Mouse (Mus musculus) heart, embryonic 16.5 days (tissue): ENCODE results near the gene Trappc10. TPM values are rescaled to one million over a fixed set of nuclear protein-coding genes. Genes with fewer than 3 reads are reported as not detected.

Experiments used
- ATAC-seq: fragments of 200-750 bp; cut with Nextera tagmentation; replicated peaks from 2 replicates; pipeline ENCODE4 v1.8.0; 2017; ENCODE audit warnings: moderate number of reproducible peaks; ENCODE audit not compliant: insufficient read depth, low FRiP score; ENCODE audit errors: extremely low read depth
- H3K27ac ChIP-seq: fragments of 300-500 bp; sonication (generic); 2 replicates; pipeline ENCODE4 v1.5.1; 2014; ENCODE audit warnings: mild to moderate bottlenecking, low read length, control low read depth, moderate library complexity
- H3K27me3 ChIP-seq: fragments of 300-500 bp; sonication (generic); 2 replicates; pipeline ENCODE4 v1.6.1; 2014; ENCODE audit warnings: low read length, mixed read lengths; ENCODE audit not compliant: control insufficient read depth, insufficient read depth
- H3K36me3 ChIP-seq: fragments of 300-500 bp; sonication (generic); 2 replicates; pipeline ENCODE4 v1.6.1; 2014; ENCODE audit not compliant: control insufficient read depth, insufficient read depth
- H3K4me1 ChIP-seq: fragments of 300-500 bp; sonication (generic); 2 replicates; pipeline ENCODE4 v1.6.1; 2014; ENCODE audit warnings: low read length, mixed read lengths; ENCODE audit not compliant: control insufficient read depth, insufficient read depth
- H3K4me2 ChIP-seq: fragments of 300-500 bp; sonication (generic); 2 replicates; pipeline ENCODE4 v1.6.1; 2014; ENCODE audit warnings: low read depth, mild to moderate bottlenecking, control low read depth, low read length
- H3K4me3 ChIP-seq: fragments of 300-500 bp; sonication (generic); 2 replicates; pipeline ENCODE4 v1.5.1; 2014; ENCODE audit warnings: mild to moderate bottlenecking, control low read depth, low read length
- H3K9ac ChIP-seq: fragments of 300-500 bp; sonication (generic); 2 replicates; pipeline ENCODE4 v1.6.1; 2014; ENCODE audit warnings: low read length, control low read depth
- H3K9me3 ChIP-seq: fragments of 300-500 bp; sonication (generic); replicated peaks from 2 replicates; pipeline ENCODE4 v1.6.1; 2016; ENCODE audit warnings: low read length; ENCODE audit not compliant: control insufficient read depth
- WGBS: fragments of 180-500 bp; shearing (Covaris S2); extraction: QIAGEN DNeasy Blood & Tissue Kit; methylation state at CpG from one replicate; pipeline ENCODE4 v1.1.7; 2014; 5-methylcytosine and 5-hydroxymethylcytosine counted together
- polyA plus RNA-seq: library from polyadenylated mRNA; unstranded; fragments of >200 nt; fragmentation: Nextera tagmentation; extraction: Ambion mirVana; gene quantifications from 2 replicates; pipeline ENCODE4 v1.2.1, GENCODE M21; 2015

The Trappc10 gene
- polyA plus RNA-seq, 1 experiment from 2014 or later, result 7.0 TPM

DNA sequence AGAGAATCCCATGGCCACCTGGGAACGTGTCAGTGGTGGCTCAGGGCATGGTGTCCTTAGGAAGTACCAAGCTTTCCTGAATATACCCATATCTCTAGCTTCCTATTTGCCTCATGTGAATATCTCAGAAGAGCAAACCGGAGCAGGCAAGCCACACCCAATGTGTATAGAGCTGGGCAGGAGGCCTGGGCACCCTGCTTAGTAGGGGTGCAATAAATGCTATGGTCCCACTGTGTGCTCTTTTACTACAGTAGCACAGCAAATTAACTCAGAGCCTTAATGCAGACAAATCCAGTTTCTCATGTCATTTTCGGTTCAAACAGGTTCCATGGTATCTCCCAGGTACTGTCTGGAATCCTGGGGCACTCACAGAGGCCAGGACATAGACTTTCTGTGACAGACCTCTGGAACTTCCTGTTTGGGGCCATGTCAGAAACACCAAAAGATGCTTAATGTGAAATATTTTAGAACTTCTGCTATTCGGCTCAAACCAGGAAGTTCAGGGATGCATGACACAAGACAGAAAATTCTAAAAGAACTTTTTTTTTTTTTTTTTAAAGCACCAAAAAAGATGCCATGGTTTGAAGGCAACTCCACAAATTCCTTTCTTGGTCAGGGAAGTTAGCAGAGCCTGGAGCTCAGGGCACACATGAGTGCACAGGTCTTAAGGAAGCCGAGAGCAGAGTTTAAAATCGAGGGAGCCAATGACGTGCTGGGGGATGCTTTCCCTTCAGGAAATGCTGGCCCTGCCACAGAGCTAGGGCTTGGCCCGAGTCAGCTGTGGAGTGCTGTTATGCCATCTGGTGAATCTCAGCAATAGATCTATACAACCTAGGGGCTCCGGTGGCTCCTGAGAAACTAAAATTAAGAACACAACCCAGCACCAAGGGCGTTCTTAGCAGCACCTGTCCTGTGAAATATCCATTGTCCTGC lies 95.3 kb downstream of the Trappc10 start:
- Histone ChIP-seq H3K4me2 (no peak overlapping the region), H3K9me3 (no peaks in the 10 kb centered on the region), H3K4me1 (no peaks in the 10 kb centered on the region), H3K4me3 (no peak overlapping the region), H3K36me3 (no peaks in the 10 kb centered on the region), H3K27me3 (no peaks in the 10 kb centered on the region), H3K27ac (no peak overlapping the region), H3K9ac (no peak overlapping the region)
- no peak for ATAC-seq
- 57% methylated on average over 10 of the region's 10 CpGs for WGBS

DNA sequence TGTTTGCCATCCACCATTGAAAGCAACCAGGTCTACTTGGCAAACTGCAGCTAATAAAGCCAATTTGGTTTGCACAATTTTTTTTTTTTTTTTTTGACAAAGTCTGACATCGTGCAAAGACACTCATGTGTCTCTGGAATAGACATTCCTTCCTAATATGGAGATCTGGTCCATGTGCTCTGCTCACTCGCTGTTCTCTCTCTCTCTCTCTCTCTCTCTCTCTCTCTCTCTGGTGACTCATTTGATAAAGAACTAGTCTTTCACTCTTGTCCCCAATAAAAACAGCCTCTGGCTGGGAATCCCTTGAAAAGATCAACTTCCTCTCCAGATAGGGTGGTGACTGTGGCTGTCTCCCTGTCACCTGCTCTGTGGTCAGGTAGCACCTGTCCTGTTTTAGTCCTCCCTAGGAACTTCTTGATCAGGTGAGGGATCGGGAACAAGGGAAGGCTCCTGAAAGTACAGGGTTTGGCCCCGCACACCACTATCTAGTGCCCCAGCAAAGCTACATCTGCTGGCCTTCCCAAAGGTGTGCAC lies 96.5 kb downstream of the Trappc10 start:
- Histone ChIP-seq H3K27ac (no peak overlapping the region), H3K9me3 (no peaks in the 10 kb centered on the region), H3K27me3 (no peaks in the 10 kb centered on the region), H3K4me1 (no peaks in the 10 kb centered on the region), H3K9ac (no peak overlapping the region), H3K4me2 (no peak overlapping the region), H3K4me3 (no peak overlapping the region), H3K36me3 (no peaks in the 10 kb centered on the region)
- WGBS, result 62% methylated on average over 4 of the region's 4 CpGs
- ATAC-seq, result no peak

DNA sequence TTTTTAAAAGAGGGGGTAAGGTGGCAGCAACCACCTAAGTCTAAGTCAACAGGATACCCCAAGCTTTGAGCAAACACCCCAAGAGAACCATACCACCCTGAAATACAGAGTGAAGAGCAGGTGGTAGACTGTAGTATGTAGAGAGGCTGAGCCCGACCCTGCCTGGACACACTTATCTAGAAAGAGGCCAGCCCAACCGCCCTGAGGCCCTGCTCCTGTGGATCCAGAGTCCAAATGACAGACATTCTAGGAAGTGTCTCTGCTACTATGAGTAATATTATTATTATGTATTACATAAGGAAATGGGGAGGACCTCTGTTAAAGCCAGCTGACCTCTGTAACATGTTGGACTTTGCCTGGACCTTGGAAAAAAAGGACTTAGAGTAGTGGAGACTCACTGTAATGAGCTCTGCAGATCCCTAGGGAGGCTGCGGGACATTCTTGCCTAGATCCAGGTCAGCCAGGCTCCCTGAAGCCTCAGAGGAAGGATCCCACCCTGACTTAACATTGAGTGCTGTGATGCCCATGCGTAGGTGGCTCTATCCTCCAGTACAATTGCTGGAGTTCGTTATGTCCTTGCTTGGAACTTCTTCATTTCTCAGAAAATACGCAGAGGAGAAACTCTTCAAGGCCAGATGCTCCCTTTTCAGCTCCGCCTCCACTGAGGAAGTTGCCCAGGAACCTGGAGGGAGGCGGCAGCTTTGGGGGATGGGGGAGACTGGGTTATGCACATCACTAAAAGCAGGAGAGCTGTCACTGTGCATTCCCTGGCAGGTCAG lies 100.5 kb downstream of the Trappc10 start:
- no peak overlapping the region for H3K4me2 ChIP-seq
- no peaks in the 10 kb centered on the region for H3K27me3 ChIP-seq
- no peaks in the 10 kb centered on the region for H3K36me3 ChIP-seq
- WGBS, result 35% methylated on average over 8 of the region's 8 CpGs
- ATAC-seq, result no peak
- no peak overlapping the region for H3K4me3 ChIP-seq
- no peaks in the 10 kb centered on the region for H3K4me1 ChIP-seq
- H3K27ac ChIP-seq, result no peak overlapping the region
- no peaks in the 10 kb centered on the region for H3K9me3 ChIP-seq
- H3K9ac ChIP-seq, result no peak overlapping the region

DNA sequence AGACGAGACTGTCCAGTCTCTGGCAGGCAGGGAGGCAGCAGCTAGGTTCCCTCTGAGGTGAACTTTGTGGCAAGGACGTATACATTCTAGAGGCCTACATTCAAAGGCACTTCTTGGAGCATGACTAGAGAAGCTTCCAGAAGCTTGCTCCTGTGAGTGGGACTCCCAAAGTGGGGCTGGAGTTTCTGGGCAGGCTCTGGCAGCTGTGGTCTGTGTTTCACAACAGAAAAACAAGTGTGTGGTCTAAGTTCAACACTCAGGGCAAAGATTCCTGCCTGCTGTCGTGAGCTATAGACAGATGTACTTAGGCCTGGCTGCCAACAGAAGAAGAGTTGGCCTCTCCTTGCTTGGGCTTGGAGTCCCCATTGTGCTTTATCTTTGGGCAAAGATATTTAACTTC lies 103.6 kb downstream of the Trappc10 start:
- Histone ChIP-seq H3K9ac (no peak overlapping the region), H3K9me3 (no peaks in the 10 kb centered on the region), H3K27me3 (no peaks in the 10 kb centered on the region), H3K4me1 (no peaks in the 10 kb centered on the region), H3K4me3 (no peak overlapping the region), H3K4me2 (no peak overlapping the region), H3K36me3 (no peaks in the 10 kb centered on the region), H3K27ac (no peak overlapping the region)
- WGBS, result 68% methylated on average over 3 of the region's 3 CpGs
- ATAC-seq, result no peak

DNA sequence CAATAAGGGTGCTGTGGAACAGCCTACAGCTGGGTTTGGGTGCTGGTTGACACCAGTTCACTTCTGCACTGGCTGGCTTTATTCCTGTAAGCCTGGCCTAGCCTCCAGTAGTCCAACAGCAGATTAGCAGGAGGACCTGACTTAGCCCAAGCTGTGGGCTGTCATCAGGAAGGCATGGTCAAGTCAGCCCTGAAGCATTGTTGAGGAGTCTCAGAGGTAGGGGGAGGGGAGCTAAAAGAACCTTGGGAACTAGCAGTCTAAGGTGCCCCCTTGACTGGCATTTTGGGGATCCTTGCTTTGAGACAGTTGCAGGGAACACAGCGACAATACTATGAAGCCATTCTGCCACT lies 104.2 kb downstream of the Trappc10 start:
- Histone ChIP-seq H3K4me2 (no peak overlapping the region), H3K27ac (no peak overlapping the region), H3K9me3 (no peaks in the 10 kb centered on the region), H3K4me3 (no peak overlapping the region), H3K27me3 (no peaks in the 10 kb centered on the region), H3K4me1 (peaks cover 3% of the 10 kb centered on the region), H3K9ac (no peak overlapping the region), H3K36me3 (no peaks in the 10 kb centered on the region)
- no peak for ATAC-seq
- WGBS, result 88% methylated on average over 1 of the region's 1 CpGs

DNA sequence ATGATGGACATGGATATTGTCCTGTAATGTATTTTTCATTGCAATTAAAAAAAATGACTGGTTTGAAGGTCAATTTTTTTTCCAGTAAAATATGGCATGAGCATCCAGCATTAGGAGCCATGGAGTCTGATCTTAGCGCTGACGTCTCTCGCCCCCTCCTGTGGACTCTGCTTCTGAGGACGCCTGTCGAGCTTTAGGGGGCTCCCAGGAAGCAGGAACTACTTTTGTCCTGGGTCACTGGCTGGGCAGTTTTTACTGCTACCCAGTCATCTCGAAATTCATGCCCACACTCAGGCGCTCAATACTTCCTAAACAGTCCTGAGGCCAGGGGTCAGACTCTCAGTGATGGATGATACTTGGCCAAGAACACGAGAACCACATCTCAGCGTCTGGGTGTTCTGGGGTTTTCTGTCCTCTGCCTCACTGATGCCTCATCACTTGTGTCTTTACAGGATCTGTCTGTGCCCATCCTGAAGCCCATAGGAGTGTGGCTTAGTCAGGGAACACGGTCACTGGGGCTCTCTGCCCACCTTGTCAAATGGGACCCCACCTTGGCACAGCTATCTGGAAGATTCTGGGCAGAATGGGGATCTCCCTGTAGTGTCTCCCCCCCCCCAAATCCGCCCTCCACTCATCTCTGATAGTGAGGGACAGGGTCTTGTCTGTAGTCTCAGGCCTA lies 104.7 kb downstream of the Trappc10 start:
- H3K9ac ChIP-seq, result no peak overlapping the region
- WGBS, result 77% methylated on average over 11 of the region's 11 CpGs
- no peak for ATAC-seq
- peaks cover 8% of the 10 kb centered on the region for H3K4me1 ChIP-seq
- H3K27ac ChIP-seq, result 0 out of 2 replicates have a peak overlapping the region, but pooled peaks have one; percentile 24
- H3K9me3 ChIP-seq, result no peaks in the 10 kb centered on the region
- no peaks in the 10 kb centered on the region for H3K36me3 ChIP-seq
- no peak overlapping the region for H3K4me2 ChIP-seq
- no peak overlapping the region for H3K4me3 ChIP-seq
- H3K27me3 ChIP-seq, result no peaks in the 10 kb centered on the region

DNA sequence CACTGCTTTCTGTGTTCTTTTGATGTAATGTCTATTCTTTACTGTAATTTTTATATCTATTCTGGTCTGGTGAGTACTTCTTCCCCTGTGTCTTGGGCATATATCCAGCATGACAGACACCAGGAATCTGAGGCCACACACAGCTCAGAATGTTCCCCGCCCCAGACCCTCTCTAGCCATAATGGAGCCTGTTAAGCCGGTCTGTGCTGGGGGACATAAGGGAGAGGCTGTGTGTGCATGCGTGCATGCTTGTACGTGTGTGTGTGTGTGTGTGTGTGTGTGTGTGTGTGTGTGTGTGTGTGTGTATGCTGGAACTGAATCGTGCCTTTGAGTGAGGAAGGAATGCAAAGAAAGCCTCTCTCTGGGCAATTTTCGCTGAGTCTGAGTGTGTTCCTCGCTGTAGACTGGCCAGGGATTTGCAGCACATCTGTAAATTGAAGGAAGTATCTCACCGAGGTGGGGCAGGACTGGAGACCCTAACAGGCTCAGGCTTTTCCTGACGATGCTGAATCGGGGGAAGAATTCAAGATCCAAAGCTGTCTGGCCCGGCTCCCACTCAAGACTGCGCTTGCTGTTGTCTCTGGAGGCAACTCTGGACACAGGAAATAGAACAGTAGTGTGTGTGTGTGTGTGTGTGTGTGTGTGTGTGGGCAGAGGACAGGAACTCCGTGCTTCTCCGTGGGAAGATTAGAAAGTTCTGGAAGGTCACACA lies 105.5 kb downstream of the Trappc10 start:
- Histone ChIP-seq H3K27me3 (no peaks in the 10 kb centered on the region), H3K9me3 (no peaks in the 10 kb centered on the region), H3K4me1 (peaks cover 15% of the 10 kb centered on the region), H3K9ac (no peak overlapping the region), H3K36me3 (no peaks in the 10 kb centered on the region), H3K4me2 (peak overlapping the region; percentile 24), H3K27ac (peak overlapping the region; percentile 67), H3K4me3 (no peak overlapping the region)
- 41% methylated on average over 14 of the region's 14 CpGs for WGBS
- peak; percentile 38; the same call in 1 of the 2 replicates for ATAC-seq

DNA sequence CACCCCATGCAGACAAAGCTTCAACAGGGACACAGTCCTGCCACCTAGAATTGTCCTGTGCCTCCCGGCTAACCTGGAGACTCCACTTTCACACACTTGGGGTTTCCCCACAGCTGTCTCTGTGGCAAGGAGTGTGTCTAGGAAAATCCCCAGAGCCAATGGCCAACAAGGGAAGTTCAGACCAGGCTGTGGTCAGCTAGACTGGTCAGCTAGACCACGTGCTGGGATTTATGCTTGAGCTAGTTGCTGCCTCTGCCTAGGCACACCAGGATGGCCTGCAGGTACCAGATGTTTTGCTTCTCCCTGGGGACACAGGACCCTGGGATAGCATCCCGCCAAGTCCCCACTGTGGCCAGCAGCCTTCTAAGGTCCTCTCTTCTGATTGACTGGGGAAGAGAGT lies 107.2 kb downstream of the Trappc10 start:
- Histone ChIP-seq H3K36me3 (no peaks in the 10 kb centered on the region), H3K9ac (no peak overlapping the region)

More for the DNA sequence above, 107.2 kb downstream of the Trappc10 start:
- no peaks in the 10 kb centered on the region for H3K27me3 ChIP-seq
- no peak overlapping the region for H3K4me3 ChIP-seq
- no peak for ATAC-seq
- no peak overlapping the region for H3K27ac ChIP-seq
- H3K4me1 ChIP-seq, result peaks cover 15% of the 10 kb centered on the region
- H3K4me2 ChIP-seq, result no peak overlapping the region
- H3K9me3 ChIP-seq, result no peaks in the 10 kb centered on the region
- WGBS, result 81% methylated on average over 3 of the region's 3 CpGs
